Mouse (Mus musculus): ENCODE data around the gene Pou2f1.

DNA sequence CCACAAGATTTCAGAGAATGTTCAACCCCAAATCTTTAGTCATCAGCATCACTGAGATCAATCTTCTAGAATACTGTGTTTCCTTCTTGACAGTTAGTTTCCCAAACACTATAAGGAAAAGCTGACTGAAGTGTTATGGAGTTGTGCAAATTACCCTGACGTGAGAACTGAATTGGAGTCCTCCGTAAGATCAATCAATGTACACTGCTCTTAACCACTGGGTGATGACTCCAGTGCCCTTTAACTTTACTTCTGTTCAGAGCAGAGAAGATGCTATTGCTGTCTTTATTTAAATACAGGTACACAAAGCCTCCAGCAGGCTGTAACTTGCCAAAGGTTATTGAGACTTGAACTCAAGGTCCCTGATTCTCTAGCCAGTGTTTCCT, 88.1 kb downstream of the Pou2f1 start:
- TF ChIP-seq HCFC1 (IDR thresholded peaks at IDR 0.05; ENCODE audit: low read depth, low read length) (no peak), POLR2A (IDR thresholded peaks at IDR 0.05; ENCODE audit: control insufficient read depth in 1 of 2, insufficient read depth in 1 of 2, low read depth in 1 of 2, low read length in 2 of 2, poor library complexity in 1 of 2) (no peak), UBTF (IDR thresholded peaks at IDR 0.05; ENCODE audit: borderline replicate concordance, insufficient read depth, low read depth, low read length) (no peak), CTCF (IDR thresholded peaks at IDR 0.05 in 2 of 3, conservative IDR thresholded peaks at IDR 0.05 in 1 of 3; ENCODE audit: control insufficient read depth in 1 of 3, insufficient read depth in 1 of 3, low read depth in 2 of 3, low read length in 3 of 3, poor library complexity in 1 of 3, severe bottlenecking in 1 of 3) (no peak), MAX (IDR thresholded peaks at IDR 0.05; ENCODE audit: low read length) (no peak), TBP (IDR thresholded peaks at IDR 0.05; ENCODE audit: low read depth, low read length) (no peak), MYC (IDR thresholded peaks at IDR 0.05; ENCODE audit: low read depth, low read length) (no peak)

Measured in MEL (cell line).